Mouse (Mus musculus) heart, adult 11 months (tissue): Measurements from ENCODE around the gene Pacsin3.
A peak's percentile ranks its signal among the peaks of the same experiment; 100 is the strongest.
"Not testable (repeated sequence)": the region's sequence is repeated elsewhere in the genome, so short reads cannot be mapped to it uniquely, and the experiment has no call there.

Source experiments
- DNase-seq: peaks from one replicate; pipeline ENCODE4 v3.0.0; 2022

Gene Pacsin3

DNA sequence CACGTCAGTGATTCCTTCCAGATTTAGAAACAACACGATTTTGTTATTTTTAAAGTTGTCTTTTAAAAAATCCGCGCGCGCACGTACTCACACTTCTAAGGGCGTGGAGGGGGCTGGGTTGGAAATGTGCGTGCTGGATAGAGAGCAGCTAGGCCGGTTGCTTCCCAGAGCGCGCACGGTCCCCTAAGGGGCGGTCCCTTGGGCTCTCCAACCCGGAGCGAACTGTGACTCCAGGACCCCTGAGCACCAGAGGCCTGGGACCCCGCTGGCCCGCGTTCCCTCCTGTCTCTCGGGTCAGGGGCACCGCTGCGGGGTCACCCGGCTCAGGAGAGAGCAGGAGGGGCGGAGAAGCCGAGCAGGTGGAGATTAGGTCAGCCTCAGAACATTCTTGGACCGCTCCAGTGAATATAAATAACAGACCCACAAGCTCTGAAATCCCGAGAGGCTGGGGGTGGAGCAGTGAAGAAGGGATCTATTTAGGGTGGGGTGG, at the start of gene Pacsin3:
Pacsin3 (plus strand) TSS at position 294 of the 490 bp plus-strand sequence.
- DNase-seq, result peak; percentile 97

- DNase-seq, result peak; percentile 96
These were observed 49.4 kb upstream of the Pacsin3 start for GRCm38 (mm10) chr2:91206254-91206775.

DNA sequence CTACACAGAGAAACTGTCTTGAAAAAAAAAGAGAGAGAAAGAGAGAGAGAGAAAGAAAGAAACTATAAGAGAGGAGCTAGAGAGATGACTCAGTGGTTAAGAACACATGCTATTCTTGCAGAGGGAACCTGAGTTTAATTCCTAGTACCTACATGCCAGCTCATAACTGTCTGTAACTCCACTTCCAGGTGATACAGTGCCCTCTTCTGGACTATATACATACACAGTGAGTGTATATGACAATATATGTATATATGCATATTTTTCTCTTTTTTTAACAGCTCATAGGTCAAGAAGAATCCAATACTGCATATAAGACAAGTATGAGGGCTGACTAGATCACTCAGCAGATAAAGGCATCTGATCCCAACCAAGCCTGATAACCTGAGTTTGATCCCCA, 42.4 kb upstream of the Pacsin3 start:
- DNase-seq, result no peak

DNA sequence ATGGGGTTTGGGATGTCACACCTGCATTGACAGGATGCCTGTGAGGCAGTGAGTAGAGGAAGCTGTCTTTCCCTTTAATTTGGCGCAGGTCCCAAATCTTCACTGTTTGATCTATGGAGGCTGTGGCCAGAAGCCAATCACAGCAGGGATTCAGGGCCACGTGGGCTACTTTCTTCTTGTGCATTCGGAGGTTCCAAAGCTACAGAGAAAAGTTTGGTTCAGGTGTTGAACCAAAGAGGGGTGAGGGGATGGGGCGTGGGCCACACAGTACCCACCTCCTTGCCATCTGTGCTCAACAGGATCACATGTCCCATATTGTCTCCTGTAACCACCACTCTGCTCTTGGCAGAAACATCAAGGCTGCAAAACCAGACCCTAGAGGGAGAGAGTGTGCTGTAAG, 38.7 kb upstream of the Pacsin3 start:
- no peak for DNase-seq

- DNase-seq, result no peak
These were observed 35.3 kb upstream of the Pacsin3 start for GRCm38 (mm10) chr2:91220501-91220900.

GRCm38 (mm10) chr2:91223614-91224013, 32.1 kb upstream of the Pacsin3 start:
- no peak for DNase-seq

DNA sequence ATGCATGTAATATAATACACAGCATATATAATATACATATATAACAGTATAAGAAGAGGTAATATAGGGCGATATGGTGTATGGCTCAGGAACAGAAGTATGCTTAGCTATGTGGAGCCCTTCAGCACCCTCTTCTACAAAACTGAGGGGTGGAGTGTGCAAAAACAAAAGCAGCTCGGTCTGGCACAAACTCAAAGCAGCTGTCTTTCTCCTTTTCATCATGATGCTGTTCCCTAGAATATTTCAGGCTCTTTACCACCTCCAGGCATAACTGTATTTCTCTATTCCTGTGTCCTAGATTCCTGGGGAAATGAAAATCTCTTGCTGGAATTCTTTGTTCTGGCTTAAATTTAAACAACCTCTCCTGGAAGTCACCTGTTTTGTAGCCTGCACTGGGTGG, 26.0 kb upstream of the Pacsin3 start:
- DNase-seq, result no peak

DNA sequence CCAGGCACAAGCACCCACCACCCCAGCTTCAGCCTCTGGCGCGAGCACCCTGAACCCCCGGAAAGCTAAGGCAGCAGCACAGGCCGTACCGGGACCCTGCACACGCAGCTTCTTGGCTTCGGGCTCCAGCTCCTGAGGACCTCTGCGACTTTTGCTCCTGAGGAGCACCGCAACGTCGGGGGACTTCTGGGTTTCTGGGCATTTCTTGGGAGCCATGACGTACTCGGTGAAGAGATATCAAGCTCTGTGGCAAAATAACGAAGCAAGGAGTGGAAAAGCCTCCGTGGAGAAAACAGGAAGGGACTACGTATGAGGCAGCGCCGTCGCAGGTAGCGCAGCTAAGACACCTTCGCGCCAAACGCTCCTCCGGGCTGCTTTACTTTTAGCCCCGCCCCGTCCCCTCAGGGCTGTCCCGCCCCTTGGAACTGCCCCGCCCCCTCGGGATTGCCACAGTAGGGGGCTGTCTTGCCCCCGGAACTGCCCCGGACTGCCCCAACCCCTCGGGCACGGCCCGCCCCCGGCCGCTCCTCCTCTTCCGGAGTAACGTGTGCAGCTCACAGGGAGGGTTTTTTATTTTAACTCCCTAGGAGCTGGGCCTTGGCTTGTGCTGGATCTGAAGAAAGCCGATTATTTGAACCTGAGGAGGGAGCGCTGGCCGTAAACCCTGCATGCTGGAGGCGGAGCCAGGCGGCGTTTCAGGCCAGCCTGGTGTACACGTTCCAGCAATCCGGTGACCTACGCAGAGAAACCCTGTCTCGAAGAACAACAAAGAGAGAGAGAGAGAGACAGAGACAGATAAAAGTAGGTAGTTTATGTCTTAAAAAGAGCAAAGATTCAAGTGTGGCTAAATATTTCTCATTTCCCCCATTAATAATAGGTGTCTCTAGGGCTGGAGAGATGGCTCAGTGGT, 18.9 kb upstream of the Pacsin3 start, which contains the start of gene Ddb2:
Ddb2 (minus strand) TSS at position 382 of the 910 bp plus-strand sequence.
- DNase-seq, result peak; percentile 99

DNA sequence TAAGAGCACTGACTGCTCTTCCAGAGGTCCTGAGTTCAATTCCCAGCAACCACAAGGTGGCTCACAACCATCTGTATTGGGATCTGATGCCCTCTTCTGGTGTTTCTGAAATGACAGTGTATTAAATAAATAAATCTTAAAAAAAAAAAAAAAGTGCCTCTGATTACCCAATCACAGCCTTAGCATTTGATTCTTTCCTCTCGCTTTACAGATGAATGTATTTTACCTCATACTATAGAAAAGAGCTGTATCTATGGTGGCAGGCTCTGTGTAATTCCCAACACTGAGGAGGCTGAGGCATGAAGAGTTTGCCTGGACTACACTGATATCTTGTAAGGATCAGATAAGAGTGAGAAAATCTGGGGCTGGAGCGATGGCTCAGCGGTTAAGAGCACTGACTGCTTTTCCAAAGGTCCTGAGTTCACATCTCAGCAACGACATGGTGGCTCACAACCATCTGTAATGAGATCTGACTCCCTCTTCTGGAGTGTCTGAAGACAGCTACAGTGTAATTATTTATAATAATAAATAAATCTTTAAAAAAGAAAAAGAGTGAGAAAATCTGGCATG, 18.2 kb upstream of the Pacsin3 start:
- not testable (repeated sequence) for DNase-seq

- no peak for DNase-seq
These were observed 13.2 kb upstream of the Pacsin3 start for GRCm38 (mm10) chr2:91242547-91242946.

GRCm38 (mm10) chr2:91243416-91243815, 12.3 kb upstream of the Pacsin3 start:
- no peak for DNase-seq

- DNase-seq, result no peak
These were observed 11.1 kb upstream of the Pacsin3 start for GRCm38 (mm10) chr2:91244557-91245228.

DNA sequence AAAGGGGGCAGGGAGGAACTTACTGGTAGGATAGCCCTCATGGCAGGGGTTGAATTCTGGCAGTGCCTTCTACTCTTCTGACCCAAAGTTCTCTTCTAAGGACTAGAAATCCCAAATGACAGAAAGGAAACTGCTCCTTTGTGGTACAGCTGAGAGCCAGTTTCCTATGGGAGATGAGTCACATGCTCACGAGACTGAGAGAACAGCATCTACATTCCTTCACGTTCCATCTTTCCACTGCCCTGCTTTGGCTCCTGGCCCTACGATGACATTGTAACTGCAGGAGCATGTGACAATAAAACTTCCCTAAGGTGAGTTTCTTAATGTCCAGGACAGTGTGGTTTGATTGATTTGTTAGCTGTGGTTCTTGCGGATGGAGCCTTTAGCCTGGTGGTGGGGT, 7.4 kb upstream of the Pacsin3 start:
- no peak for DNase-seq

- DNase-seq, result peak; percentile 65
These were observed 3.8 kb upstream of the Pacsin3 start for GRCm38 (mm10) chr2:91252001-91252400.

DNA sequence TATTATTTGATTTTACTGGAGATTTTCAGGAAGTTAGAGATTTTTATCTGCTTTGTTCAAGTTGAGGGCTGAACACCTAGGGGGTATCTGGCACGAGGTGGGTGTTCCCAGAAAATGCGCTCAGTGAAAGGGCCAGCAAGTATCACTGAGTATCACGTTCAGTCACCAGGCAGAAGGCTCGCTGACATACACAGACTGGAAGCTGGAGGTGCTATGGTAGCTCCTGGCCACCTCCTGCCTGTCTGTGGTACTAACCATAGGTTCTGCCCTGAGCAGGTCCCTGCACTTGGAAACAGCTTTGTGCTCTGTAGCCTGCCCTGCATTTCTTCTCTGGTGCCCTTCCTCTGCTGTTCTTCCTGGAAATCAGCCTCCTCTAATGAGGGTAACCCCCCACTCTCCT, 3.2 kb upstream of the Pacsin3 start:
- peak; percentile 62 for DNase-seq

- peak; percentile 88 for DNase-seq
These were observed 901 bp upstream of the Pacsin3 start for GRCm38 (mm10) chr2:91254725-91255380.

- peak; percentile 98 for DNase-seq
These were observed 737 bp downstream of the Pacsin3 start for GRCm38 (mm10) chr2:91256256-91257125.

- peak; percentile 93 for DNase-seq
These were observed 1.6 kb downstream of the Pacsin3 start for GRCm38 (mm10) chr2:91257126-91257980.

GRCm38 (mm10) chr2:91258054-91258453, 2.3 kb downstream of the Pacsin3 start:
- DNase-seq, result no peak

GRCm38 (mm10) chr2:91258830-91259229, 3.1 kb downstream of the Pacsin3 start:
- DNase-seq, result no peak

GRCm38 (mm10) chr2:91259493-91259892, 3.7 kb downstream of the Pacsin3 start:
- DNase-seq, result peak; percentile 92
